Mouse (Mus musculus) heart, postnatal 14 days (tissue): ENCODE data around the gene Tmem33. TPM values are rescaled to one million over a fixed set of nuclear protein-coding genes. Genes with fewer than 3 reads are reported as not detected.

Experiments
- DNase-seq, 2 experiments: peaks; one replicate each; pipeline ENCODE4 v3.0.0; 2021 to 2022
- intact Hi-C: fragments of 180-260 bp; cut with DNase I; formaldehyde crosslinking; loops from one replicate; pipeline ENCODE4 v1.15.1; 2025
- total RNA-seq, 2 experiments: library from RNA; stranded (reverse); gene quantifications; 2 replicates each; pipeline ENCODE4 v1.2.3; 2021

Tmem33 gene
- total RNA-seq, 2 experiments from 2014 or later, result 43.1 to 45.4 TPM

- no peak for DNase-seq
- intact Hi-C loops, result loop anchor here (5.0 kb wide), 1 partner anchor 45 kb away; the partner anchor contains the start of gene Tmem33
Measured at GRCm38 (mm10) chr5:67307659-67308222, 47.4 kb downstream of the Tmem33 start.

DNA sequence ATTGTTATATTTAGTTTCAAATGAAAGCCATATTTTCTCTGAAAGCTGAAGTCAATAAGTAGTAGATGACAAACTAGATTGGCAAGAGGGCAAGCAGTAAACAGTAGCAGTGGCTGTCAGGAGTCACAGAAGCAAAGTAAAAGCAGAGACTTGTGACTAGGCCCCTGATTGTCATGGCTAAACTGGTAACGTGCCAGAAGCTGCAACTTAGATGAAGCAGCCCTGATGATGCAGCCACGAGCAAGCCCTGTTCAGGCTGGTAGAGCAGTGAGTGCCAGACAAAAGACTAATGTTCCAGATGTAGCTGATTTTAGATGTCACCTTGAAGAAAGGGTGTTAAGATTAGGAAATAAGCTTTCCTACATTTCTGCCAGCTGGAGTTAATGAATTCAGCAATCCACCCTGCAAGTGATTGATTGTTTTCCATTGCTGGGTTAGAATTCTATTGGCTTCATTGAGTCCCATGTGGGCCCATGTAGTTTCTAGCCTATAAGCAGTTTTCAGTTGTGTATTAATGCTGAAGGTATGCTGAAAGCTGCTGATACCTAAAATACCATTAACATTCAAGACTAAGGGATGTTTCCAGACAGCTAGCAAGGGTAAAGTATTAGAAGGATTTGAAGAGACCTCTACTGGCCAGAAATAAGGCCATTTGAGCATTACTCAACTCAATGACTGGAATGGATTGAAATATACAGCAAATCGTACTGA lies 51.6 kb downstream of the Tmem33 start:
- intact Hi-C loops, result no loop called here
- no peak for DNase-seq

DNA sequence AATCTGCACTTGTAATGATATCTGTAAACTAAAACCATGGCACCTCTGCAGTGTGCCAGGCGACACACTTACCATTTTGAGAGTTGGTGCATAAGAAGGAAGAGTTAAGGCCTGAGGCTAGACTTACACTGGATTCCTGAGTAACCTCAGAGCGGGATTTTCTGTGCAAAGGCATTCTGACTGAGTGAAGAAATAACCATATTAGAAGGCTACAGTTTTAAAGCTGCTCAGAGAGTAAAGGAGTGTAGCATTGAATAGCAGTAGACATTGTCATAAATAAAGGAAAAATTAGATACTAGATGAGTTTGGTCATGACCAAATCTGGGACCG lies 52.1 kb downstream of the Tmem33 start:
- intact Hi-C loops, result no loop called here
- DNase-seq, result no peak

DNA sequence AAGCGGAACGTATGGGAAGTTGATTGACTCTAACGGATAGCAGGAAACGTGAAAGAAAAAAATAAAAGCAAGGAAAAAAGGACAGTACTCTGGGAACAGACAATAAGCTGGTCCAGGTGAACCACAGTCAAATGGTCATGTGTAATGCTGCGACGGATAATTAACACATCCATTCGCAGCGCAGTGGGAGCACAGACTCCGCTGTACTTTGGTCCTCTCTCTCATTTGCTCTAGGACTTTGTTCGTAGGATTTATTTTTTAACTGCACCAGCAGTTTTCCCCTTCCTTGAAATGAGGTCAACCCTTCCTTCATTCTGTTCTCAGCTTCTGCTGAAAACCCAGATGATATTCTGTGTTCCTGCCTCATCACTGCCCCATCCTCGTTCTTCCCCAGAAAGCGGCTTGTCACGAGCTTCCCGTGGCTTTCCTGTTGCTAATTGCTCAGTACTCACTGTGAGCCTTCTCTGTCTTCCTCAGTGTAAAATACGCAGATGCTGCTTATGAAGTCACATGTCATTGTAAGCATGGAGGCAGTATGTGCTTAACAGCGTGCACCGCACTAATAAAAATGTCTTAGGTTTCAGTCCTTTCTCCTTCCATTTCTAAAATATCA lies 61.4 kb downstream of the Tmem33 start:
- DNase-seq, result no peak
- intact Hi-C loops, result no loop called here

DNA sequence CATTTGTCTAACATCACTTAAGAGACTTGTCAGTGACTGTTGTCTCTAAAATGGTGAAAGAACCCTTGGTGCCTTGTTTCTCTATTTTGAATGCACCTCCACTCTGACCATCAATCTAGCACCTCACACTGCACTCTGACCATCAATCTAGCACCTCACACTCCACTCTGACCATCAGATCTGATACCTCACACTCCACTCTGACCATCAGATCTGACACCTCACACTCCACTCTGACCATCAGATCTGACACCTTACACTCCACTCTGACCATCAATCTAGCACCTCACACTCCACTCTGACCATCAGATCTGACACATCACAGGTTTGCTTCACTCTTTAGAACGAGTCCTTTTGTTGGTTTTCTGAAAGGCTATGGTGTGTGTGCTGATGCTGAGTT lies 63.7 kb downstream of the Tmem33 start:
- DNase-seq, result no peak
- intact Hi-C loops, result no loop called here

- intact Hi-C loops, result no loop called here
- no peak for DNase-seq
Measured at GRCm38 (mm10) chr5:67340811-67341210, 80.4 kb downstream of the Tmem33 start.

Other genes with a start within 250 kb of the Tmem33 start
- not detected for gene Phox2b, start 161.3 kb upstream of the Tmem33 start, total RNA-seq
- gene Slc30a9, start 46.4 kb downstream of the Tmem33 start, total RNA-seq, result 100 to 1,000 TPM; 161 to 167 TPM
- gene Bend4, start 167.7 kb downstream of the Tmem33 start, total RNA-seq, result 1 to 10 TPM; 3.7 to 3.8 TPM